Mouse (Mus musculus) right cerebral cortex, postnatal 25 days (tissue): Measurements from ENCODE around the gene Stap2.

ENCODE experiments used
- DNase-seq: peaks from one replicate; pipeline ENCODE4 v3.0.0; 2022

Gene Stap2

DNA sequence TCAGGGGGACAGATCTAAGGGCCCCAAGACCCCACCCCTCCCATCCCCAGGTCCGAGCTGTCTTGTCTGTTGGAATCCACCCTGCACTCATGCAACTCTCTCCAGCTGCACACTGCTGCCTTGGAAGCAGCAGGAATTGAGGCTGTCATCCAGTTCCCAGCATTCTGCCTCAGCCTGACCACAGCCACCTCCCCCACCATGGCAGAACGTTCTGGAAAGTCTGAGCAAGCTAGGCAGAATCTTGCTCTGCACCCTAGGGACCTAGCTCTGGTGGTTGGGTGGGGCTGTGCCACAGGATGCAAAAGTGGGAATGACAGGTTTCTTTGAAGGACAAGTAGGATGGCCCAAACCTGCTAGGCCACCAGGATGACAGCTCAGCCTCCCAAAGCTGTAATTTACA lies 19.1 kb upstream of the Stap2 start:
- no peak for DNase-seq

DNA sequence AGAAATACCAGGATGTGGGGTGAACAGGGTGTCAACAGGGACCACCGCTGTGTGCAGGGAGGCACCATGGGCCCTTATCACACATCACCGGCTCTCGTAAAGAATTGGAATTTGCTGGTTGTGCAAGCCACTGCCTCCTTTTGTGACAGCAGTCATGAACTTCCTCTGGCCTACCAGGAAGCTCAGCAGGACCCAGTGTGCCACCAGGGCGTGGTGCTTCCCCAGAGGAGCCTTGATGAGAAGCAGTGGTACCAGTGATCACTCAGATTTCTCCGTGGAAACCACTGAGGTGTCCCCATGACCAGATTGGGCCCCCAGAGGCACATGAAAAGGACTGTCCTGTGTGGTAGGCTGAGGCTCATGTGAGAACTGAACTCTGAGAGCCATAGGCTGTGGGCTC lies 18.0 kb upstream of the Stap2 start:
- no peak for DNase-seq

DNA sequence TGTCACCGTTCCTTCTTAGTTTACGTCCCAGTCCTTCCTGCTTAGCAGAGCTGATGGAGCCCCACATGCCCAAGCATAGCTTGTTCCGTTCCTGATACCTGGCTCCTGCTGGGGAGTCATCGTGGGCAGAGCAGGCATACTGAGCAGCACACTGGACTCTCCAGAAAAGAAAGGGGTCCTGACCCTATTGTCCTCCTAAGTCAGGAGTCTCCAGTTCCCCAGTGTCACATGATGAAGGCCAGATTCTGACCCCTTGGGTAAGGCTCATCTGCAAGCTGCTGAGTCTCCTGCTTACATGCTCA lies 17.6 kb upstream of the Stap2 start:
- no peak for DNase-seq

DNA sequence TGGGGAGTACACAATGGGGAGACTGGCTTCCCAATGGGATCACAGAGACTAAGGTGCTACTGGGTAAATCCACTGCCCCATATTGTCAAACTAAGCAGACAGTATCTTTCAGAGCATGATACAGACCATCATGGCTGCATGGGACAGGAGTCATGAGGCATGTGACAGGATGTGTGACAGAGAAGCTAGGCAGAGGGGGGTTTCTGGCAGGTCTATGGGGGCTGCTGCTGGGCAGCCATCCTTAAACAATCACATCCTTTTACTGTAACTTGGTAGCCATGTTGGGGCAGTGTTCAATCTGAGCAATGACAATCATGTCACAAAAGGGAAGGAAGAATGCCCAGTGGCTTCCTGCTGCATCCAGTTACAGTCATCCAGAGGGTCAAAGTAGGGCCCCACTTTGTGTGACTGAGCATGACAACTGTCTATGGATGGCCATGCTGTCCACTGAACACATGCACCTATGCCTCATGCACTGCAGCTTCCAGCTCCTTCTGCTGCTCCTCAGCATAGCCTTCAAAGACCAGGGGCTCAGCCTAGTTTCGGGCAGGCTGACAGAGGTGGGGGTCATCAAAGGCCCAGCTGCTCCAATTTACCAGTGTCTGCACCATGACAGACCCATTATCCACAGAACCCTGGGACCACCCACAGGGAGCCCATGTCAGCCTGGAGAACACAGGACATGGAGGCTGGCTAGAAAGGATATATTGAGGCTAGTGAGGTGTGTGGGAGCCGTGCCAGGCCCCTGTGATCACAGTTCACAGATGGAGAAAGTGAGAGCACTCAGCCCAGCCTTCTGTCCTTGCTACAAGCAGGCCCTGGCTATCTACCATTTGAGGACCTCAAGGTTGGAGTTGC lies 17.0 kb upstream of the Stap2 start:
- DNase-seq, result no peak

DNA sequence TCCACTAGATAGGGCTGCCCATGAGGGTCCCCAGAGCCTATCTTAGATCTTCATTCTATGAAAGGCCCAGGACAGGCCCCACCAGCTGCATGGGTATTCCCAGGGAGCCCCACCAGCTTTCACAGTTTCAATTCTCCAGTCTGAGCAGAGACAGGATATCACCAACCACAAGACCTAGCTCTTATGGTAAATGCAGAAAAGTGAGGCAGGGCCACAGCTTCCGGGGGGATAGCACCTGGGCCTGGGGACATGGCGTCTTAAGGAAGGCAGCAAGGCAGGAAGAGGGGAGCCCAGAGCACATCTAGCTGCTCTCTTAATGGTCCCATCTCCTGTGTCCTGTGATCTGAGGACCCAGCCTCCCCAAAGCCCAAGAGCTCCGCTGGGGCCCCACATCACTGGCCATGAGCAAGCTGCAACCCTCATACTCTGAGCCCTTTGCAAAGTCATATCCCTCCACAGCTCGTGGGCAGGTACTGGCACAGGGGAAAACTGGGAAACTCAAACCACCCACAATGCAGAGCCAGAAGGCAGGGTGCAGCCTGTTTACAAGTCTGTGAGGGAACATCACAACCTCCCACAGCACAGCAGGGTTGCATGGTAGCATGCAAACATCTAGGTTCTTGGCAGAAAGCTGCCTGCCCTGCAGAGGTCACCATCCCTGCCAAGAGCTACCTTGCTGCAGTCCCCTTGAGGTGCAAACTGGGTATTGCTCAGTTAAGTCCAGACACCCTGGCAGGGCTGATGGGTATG lies 16.0 kb upstream of the Stap2 start:
- peak; percentile 76 for DNase-seq

DNA sequence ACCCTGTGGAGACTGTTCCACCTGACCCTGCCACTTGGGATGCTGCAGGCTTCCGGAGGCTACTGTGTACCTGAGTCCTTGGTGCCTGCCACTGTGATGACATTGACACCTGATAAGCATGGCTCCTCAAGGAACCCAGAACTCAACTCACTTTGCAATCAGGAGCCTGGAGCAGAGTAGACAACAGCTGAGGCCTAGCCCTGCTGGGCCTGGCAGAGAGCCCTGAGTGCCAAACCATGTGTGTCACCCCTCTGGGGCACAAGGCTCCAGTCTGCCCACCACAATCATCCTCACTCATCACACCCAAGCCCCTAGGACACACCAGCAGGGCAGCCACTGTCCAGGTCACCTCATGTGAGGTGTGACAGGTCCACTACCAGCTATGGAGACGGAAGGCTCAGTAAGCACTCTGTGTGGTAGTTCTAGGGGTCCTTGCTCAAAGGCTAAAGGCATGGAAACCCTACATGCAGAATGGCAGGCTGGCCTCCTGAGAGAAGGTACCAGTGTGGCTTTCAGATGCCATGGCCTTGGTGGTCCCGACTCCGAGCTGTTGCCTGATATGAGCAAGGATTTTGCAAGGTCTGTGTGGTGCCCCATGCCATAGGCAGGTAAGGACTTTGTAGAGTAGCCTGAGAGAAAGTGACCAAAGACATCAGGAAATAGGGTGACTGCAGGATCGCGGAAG lies 15.2 kb upstream of the Stap2 start:
- peak; percentile 5 for DNase-seq

DNA sequence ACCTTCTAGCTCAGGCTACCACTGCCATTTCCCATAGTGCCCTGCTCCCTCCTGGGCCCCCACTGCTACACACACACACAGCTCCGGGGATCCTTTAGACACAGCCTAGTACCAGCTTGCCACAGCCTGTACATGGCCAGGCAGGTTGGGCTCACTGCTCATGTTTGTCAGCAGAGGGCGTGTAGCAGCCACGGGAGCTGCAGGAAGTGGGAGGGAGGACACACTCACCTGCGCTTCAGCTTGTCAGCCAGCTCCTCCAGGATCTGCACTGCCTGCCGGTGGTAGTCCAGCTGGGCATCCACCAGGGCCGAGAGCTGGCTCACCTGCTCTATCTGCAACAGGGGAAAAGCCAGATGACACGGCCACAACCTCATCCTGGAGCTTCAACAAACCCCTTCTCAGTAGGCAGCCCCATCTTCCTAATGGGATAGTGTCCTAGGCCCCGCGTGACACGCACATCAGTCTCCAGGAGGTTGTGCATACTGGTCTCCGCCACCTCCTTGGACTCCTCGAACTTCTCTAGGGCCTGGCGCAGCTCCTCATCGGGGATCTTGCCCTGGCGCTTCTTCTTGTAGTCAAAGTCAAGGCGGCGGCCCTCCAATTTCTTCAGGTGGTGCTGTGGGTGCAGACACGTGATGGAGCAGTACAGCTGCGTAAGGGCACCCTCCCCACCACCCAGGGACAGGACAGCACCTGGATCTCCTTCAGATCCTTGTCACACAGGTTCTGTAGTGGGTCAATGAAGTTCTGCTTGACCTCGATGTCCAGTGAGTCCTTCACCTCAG lies 13.2 kb upstream of the Stap2 start:
- DNase-seq, result peak; percentile 73

DNA sequence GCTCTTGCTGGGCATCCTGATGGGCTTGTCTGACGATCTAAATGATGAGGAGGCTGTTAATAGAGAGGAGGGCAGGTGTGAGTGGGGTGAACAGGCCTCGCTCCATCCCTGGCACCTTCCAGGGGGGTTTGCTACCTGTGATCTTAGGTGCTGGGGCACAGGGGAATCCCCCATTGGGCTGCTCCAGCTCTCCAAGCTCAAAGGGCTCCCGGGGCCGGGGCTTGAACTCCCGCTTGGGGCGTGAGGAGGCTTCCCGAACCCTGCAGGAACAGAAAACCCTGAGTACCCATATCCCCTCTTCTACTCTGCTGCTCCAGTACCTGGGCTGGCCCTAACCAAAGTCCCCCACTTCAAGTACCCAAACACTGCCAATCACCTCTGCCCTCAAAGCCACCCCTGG lies 12.5 kb upstream of the Stap2 start:
- no peak for DNase-seq

DNA sequence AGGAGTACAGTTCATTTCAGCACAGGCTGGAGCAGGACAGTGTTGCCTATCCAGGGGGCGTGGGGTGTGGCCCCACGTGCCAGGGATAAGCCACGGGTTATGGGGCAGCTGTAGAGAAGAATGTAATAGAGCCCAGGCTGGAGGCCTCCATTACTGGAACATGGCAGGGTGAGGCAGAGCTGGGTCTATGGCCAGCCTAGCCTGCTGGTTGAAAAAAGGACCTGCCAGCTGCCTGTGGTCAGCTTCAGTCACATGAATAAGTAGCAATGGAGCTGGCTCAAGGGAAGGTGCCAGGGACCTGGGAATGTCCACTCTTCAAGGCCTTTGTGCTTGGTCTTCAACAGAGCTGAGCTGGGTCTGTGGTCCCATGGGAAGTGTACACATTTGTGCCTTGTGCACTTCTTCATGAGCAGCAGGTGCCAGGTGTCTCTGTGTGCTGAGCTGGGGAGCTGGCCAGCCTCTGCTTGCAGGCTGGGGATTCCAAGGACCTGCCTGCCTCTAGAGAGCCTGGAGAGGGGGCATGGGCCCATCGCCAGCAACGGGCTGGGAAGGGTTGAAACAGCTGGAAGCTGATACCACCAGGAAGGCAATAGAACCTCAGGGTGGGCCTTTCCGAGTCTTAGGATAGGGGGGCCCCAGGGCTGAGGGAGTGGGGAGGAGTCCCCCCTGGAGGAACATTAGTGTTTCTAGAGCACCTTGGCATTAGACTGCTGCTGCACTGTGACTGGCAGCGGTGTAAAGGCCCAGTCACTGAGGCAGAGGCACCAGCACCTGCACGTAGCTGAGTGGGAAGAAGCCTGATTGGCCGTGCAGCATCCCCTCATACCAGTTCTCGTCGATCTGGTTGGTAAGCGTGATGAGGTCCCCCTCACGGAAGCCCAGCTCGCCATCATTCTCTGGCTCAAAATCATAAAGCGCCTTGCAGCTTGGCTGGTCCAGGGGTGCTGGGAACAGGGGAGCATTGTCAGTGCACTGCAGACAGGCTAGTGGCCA lies 11.7 kb upstream of the Stap2 start:
- DNase-seq, result no peak

DNA sequence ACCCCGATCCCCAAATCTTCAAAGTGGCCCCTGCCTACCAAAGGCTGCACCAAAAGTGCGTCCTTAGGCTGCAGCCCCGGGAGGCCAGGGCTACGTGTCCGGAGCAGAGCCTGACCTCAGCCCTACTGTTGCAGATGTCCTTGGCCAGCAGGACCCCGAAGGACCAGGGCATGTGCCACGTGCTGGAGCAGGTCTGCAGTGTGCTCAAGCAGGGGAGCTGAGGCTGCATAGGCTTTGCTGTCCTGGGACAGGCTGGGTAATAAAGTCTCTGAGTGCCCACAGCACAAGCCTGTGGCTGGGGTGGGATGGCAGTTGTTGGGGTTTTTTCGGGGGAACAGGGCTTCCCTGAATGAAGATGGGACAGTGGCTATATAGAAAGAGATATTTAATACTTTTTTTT lies 11.0 kb upstream of the Stap2 start:
- no peak for DNase-seq

DNA sequence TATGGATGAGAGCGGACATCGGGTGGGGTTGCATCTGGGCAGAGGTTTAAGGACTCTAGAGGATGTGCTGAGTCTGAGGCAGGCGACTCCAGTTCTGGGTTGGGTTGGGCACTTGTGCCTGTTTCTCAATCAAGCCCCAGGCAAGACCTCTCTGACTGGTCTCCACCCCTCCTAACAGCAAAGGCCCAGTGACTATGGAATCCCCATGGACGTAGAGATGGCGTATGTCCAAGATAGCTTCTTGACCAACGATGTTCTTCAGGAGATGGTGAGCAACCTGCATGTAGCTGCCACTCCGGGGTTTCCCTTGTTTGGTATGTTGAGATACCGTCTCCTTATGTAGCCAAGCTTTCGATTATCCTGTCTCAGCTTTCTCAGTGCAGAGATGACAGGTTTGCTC lies 9.9 kb upstream of the Stap2 start:
- DNase-seq, result no peak

DNA sequence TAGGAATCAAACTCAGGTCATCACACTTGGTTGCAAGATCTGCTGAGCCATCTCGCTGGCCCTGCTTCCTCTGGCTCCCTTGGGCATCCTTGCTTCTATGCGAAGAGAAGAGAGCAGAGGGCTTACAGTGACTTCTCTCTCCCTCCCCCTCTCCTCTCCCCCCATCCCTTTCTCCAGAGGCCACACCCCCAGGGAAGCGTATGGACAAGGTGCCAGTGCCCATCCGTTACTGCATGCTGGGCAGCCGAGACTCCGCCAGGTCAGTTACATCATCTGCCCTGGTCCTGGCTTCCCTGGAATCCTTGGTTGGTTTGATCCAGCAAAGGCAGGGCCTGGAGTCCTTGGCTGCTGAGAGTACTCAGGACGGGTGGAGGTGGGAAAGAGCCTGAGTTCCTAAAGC lies 6.1 kb upstream of the Stap2 start:
- no peak for DNase-seq

DNA sequence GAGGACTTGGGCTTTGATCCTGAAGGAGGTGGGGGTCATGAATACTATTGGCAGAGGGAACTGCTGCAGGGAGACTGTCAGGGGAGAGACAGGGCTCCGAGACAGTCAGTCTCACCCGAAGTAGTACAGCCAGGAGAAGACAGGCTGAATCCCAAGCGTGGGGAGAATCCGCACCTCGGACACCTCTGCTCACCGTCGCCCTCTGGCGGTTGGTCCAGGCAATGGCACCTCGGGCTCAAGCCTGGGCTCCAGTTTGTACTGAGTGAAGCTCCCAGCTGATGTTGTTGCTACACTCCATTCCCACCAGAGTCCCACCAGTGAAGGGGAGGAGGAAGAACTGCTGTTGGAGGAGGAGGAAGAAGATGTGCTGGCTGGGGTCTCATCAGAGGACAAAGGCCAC lies 5.3 kb upstream of the Stap2 start:
- peak; percentile 75 for DNase-seq

DNA sequence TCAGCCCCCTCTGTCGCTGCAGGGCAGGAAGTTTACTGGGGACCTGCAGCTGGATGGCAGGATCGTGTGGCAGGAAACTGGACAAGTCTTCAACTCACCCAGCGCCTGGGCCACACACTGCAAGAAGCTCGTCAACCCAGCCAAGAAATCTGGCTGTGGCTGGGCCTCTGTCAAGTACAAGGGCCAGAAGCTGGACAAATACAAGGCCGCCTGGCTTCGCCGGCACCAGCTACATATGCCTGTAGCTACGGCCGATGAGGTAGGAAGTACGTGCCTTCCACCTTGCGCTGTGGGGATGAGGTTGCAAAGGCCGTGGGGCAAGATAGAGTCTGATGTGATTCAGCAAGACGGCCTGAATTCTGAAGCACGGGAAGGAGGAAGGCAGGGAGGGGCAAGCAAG lies 4.9 kb upstream of the Stap2 start:
- no peak for DNase-seq

DNA sequence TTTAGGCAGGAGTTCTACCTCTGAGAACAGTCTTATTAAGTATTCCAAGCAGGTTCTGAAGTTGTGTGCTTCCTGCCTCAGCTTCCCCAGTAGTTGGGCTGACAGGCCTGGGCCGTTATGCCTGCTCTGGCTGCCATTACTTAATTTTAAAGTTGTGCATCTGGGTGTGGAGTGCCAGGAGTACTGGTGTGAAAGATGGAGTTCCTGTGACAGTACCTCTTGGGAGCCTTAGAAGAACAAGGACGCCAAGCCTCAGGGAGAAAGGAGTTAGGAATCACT lies 4.5 kb upstream of the Stap2 start:
- no peak for DNase-seq

DNA sequence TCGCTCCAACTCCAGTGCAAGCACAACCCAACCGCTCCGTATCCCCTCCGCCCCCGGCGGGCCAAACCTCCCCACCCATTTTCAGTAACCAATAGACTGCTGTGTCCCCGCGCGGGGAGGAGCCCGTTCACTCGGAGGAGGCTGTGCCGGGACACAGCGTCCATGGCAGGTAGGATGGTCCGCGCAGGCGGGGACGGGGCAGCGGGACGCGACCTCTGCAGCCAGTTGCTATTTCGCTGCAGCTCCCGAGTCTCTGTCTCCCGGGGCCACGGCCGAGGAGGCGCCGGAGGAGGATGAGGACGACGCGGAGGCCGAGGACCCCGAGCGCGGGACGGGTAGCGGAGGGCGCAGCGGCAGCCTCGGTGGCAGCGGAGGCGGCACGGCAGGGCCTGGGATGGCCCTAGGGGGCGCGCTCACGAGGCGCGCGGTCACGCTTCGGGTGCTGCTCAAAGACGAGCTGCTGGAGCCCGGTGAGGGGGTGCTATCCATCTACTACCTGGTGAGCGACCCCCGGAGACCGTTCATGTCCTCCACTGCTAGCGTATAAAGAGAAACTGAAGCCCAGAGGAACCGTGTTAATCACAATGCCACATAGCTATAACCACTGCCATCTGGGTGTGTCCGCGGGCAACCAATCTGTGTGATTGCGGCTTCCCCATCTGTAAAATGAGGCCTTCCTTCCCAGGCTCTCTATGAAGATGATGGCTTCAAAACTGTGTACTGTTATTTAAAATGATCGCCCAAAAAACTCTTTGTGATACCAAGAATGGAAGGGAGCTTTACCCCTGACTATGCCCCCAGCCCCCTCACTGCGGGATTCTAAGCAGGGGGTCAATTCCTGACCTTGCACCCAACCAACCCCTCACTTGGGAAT lies 3.9 kb upstream of the Stap2 start:
- DNase-seq, result peak; percentile 92

DNA sequence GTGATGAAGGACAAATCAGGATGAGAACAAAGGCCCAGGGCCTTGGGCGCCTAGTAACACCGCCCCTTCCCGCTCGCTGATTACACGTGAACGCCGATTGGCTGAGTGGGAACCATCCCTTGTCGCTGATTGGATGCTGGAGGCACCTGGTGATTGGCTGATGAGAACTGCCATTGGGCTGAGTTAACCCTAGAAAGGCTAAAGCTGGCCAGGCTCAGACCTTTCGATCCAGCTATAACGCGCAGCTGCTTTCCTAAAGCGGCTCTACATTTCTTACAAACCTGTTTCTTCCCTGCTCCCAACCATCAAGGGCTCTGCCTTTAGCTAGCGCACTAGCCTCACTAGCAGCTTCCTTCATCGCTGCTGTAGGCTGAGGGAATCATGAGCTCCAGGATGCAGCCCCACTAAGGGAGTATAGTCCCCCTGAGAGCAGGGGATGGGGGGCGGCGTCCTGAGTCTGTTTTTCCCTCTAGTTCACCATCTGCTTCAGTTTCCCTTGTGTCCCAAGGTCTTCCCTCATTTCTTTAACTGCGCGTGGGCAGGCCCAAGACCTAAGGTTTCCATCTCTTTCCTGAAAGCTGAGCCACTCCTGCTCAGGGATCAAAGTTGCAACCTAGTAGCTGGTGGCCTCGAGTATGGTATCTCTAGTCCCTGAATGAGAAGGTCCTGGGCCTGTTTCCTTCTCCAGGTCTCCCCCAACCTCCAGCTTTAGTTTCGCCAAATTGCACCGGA lies 3.1 kb upstream of the Stap2 start:
- peak; percentile 92 for DNase-seq

DNA sequence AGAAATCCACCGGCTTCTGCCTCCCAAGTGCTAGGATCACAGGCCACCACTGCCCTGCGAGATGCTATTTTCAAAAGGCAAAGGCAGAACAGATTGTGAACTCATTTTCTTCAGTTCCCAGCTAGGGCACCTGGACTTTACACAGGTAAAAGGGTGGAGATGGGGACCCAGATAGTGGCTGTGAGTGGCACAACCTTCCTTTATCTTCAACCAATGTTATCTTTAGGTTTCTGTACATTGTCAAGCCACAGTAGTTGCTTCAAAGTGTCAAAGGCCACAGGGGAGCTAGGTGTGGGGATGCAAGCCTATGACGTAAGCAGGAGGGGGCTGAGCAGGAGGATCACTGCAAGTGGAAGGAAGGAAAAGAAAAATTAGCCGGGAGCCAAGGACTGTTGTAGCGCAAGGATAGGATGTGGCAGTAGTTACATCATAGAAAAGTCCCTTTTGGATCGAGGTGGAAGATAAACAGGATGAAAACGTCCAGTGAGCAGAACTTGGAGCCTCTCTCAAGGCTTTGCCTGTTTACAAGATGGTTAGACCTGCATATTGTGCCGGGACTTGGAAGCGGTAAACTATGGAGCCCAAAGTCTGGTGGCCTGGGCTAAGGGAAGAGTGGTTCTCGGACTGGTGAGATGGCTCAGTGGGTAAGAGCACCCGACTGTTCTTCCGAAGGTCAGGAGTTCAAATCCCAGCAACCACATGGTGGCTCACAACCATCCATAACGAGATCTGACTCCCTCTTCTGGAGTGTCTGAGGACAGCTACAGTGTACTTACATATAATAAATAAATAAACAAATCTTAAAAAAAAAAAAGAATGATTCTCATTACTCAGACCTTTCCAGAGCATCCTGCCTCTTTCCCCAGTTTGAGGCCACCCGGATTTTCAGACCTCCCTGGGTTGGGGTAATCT lies 2.3 kb upstream of the Stap2 start:
- no peak for DNase-seq

DNA sequence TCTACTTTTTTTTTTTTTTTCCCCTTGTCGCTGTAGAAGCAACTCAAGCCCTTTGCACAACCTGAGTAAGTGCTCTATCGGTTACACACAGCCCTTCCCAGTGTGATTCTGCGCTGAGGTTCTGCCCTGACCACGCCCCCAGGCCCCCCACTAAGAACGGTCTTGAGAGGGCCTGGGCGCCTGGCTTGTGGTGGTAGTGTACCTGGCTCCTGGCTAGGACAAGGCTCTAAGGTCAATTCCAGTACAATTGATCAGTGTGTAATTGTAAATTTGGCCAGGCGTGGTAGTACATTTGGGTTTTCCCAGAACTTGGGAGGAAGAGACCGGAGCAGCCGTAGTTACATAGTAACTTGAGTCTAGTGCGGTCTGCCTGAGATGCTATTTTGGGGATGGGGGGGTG lies 1.6 kb upstream of the Stap2 start:
- no peak for DNase-seq
